Mouse (Mus musculus): ENCODE results near the gene Mrpl48. TPM values are rescaled to one million over a fixed set of nuclear protein-coding genes. Genes with fewer than 3 reads are reported as not detected.

The Mrpl48 gene
- polyA plus RNA-seq, 1 experiment from 2014 or later = 94.0 TPM

- H3K9ac ChIP-seq (ENCODE audit: low read depth, low read length) = no peak overlapping the region
- no peak overlapping the region for H3K27ac ChIP-seq (ENCODE audit: low read length)
- WGBS = 93% methylated on average over 13 of the region's 13 CpGs
- no peak for ATAC-seq
- no peak overlapping the region for H3K4me3 ChIP-seq (ENCODE audit: low read depth, low read length)
- peaks cover 21% of the 10 kb centered on the region for H3K4me1 ChIP-seq (ENCODE audit: control insufficient read depth, insufficient read depth, low read length)
- no peaks in the 10 kb centered on the region for H3K27me3 ChIP-seq (ENCODE audit: control insufficient read depth, insufficient read depth, low read depth, low read length)
- no peaks in the 10 kb centered on the region for H3K36me3 ChIP-seq (ENCODE audit: control insufficient read depth, insufficient read depth, low read length)
- no peaks in the 10 kb centered on the region for H3K9me3 ChIP-seq (replicated peaks; ENCODE audit: control insufficient read depth, low read length, poor library complexity, severe bottlenecking)
- H3K4me2 ChIP-seq (ENCODE audit: low read length) = no peak overlapping the region
These were observed 110.1 kb downstream of the Mrpl48 start for GRCm38 (mm10) chr7:100497982-100498381.

GRCm38 (mm10) chr7:100497402-100497801, 110.7 kb downstream of the Mrpl48 start:
- no peaks in the 10 kb centered on the region for H3K27me3 ChIP-seq (ENCODE audit: control insufficient read depth, insufficient read depth, low read depth, low read length)
- no peaks in the 10 kb centered on the region for H3K36me3 ChIP-seq (ENCODE audit: control insufficient read depth, insufficient read depth, low read length)
- 90% methylated on average over 4 of the region's 4 CpGs for WGBS
- H3K4me2 ChIP-seq (ENCODE audit: low read length) = no peak overlapping the region
- no peak overlapping the region for H3K9ac ChIP-seq (ENCODE audit: low read depth, low read length)
- no peak for ATAC-seq
- H3K9me3 ChIP-seq (replicated peaks; ENCODE audit: control insufficient read depth, low read length, poor library complexity, severe bottlenecking) = no peaks in the 10 kb centered on the region
- peaks cover 21% of the 10 kb centered on the region for H3K4me1 ChIP-seq (ENCODE audit: control insufficient read depth, insufficient read depth, low read length)
- no peak overlapping the region for H3K27ac ChIP-seq (ENCODE audit: low read length)
- H3K4me3 ChIP-seq (ENCODE audit: low read depth, low read length) = no peak overlapping the region

GRCm38 (mm10) chr7:100496791-100497190, 111.3 kb downstream of the Mrpl48 start:
- H3K36me3 ChIP-seq (ENCODE audit: control insufficient read depth, insufficient read depth, low read length) = no peaks in the 10 kb centered on the region
- H3K4me2 ChIP-seq (ENCODE audit: low read length) = no peak overlapping the region
- H3K4me3 ChIP-seq (ENCODE audit: low read depth, low read length) = no peak overlapping the region
- no peak overlapping the region for H3K9ac ChIP-seq (ENCODE audit: low read depth, low read length)
- H3K27ac ChIP-seq (ENCODE audit: low read length) = no peak overlapping the region; the same call in 1 of the 2 replicates
- WGBS = 99% methylated on average over 9 of the region's 9 CpGs
- H3K4me1 ChIP-seq (ENCODE audit: control insufficient read depth, insufficient read depth, low read length) = peaks cover 21% of the 10 kb centered on the region
- ATAC-seq = no peak
- no peaks in the 10 kb centered on the region for H3K9me3 ChIP-seq (replicated peaks; ENCODE audit: control insufficient read depth, low read length, poor library complexity, severe bottlenecking)
- no peaks in the 10 kb centered on the region for H3K27me3 ChIP-seq (ENCODE audit: control insufficient read depth, insufficient read depth, low read depth, low read length)

- Histone ChIP-seq H3K9me3 (replicated peaks; ENCODE audit: control insufficient read depth, low read length, poor library complexity, severe bottlenecking) (no peaks in the 10 kb centered on the region), H3K4me3 (ENCODE audit: low read depth, low read length) (no peak overlapping the region), H3K36me3 (ENCODE audit: control insufficient read depth, insufficient read depth, low read length) (no peaks in the 10 kb centered on the region), H3K4me1 (ENCODE audit: control insufficient read depth, insufficient read depth, low read length) (peaks cover 21% of the 10 kb centered on the region), H3K4me2 (ENCODE audit: low read length) (peak overlapping the region; percentile 27; the same call in 1 of the 2 replicates), H3K9ac (ENCODE audit: low read depth, low read length) (peak overlapping the region; percentile 8), H3K27me3 (ENCODE audit: control insufficient read depth, insufficient read depth, low read depth, low read length) (no peaks in the 10 kb centered on the region), H3K27ac (ENCODE audit: low read length) (peak overlapping the region; percentile 85)
- no peak for ATAC-seq
- 84% methylated on average over 6 of the region's 6 CpGs for WGBS
These were observed 111.7 kb downstream of the Mrpl48 start for GRCm38 (mm10) chr7:100496371-100496770.

Other genes with a start within 250 kb of the Mrpl48 start
- gene C2cd3, start 236.1 kb downstream of the Mrpl48 start, polyA plus RNA-seq (2015; fragmentation: Nextera tagmentation; extraction: Ambion mirVana) = 16.7 and 19.5 TPM in 2 replicates
- 160 and 170 TPM in 2 replicates for gene Ppme1, start 236.0 kb downstream of the Mrpl48 start, polyA plus RNA-seq (2015; fragmentation: Nextera tagmentation; extraction: Ambion mirVana)
- not detected in 2 replicates for gene Ucp3, start 135.3 kb downstream of the Mrpl48 start, polyA plus RNA-seq (2015; fragmentation: Nextera tagmentation; extraction: Ambion mirVana)
- gene Ucp2, start 115.0 kb downstream of the Mrpl48 start, polyA plus RNA-seq (2015; fragmentation: Nextera tagmentation; extraction: Ambion mirVana) = 59.5 and 69.5 TPM in 2 replicates
- gene Dnajb13, start 93.3 kb downstream of the Mrpl48 start, polyA plus RNA-seq (2015; fragmentation: Nextera tagmentation; extraction: Ambion mirVana) = 3.9 and 4.4 TPM in 2 replicates
- gene Coa4, start 71.2 kb downstream of the Mrpl48 start, polyA plus RNA-seq (2015; fragmentation: Nextera tagmentation; extraction: Ambion mirVana) = 15.7 and 17.2 TPM in 2 replicates
- 286 and 294 TPM in 2 replicates for gene Rab6a, start 891 bp downstream of the Mrpl48 start, polyA plus RNA-seq (2015; fragmentation: Nextera tagmentation; extraction: Ambion mirVana)
- 9.7 and 17.4 TPM in 2 replicates for gene Plekhb1, start 54.1 kb upstream of the Mrpl48 start, polyA plus RNA-seq (2015; fragmentation: Nextera tagmentation; extraction: Ambion mirVana)
- gene Fam168a, start 98.3 kb upstream of the Mrpl48 start, polyA plus RNA-seq (2015; fragmentation: Nextera tagmentation; extraction: Ambion mirVana) = 100 and 104 TPM in 2 replicates